Mouse (Mus musculus) adrenal gland (tissue): ENCODE data around the gene Igsf8.

Source experiments
- intact Hi-C: fragments of 180-260 bp; cut with DNase I; formaldehyde crosslinking; loops from one replicate; pipeline ENCODE4 v1.15.1; 2025

Igsf8 gene

GRCm38 (mm10) chr1:172317946-172318345, 56.5 kb downstream of the Igsf8 start:
- intact Hi-C loops: no loop called here

GRCm38 (mm10) chr1:172318424-172319035, 57.1 kb downstream of the Igsf8 start:
- intact Hi-C loops: no loop called here

GRCm38 (mm10) chr1:172319346-172319745, 57.9 kb downstream of the Igsf8 start:
- intact Hi-C loops: no loop called here

- intact Hi-C loops: loop anchor here (5.0 kb wide), 1 partner anchor 273 kb away; no protein-coding TSS in a partner anchor
These were observed 58.5 kb downstream of the Igsf8 start for GRCm38 (mm10) chr1:172319921-172320411.

GRCm38 (mm10) chr1:172322725-172323124, 61.3 kb downstream of the Igsf8 start:
- intact Hi-C loops: loop anchor here (5.0 kb wide), 1 partner anchor 275 kb away; no protein-coding TSS in a partner anchor

- intact Hi-C loops: loop anchor here (5.0 kb wide), 1 partner anchor 276 kb away; no protein-coding TSS in a partner anchor
These were observed 61.9 kb downstream of the Igsf8 start for GRCm38 (mm10) chr1:172323298-172323697.

- intact Hi-C loops: loop anchor here (5.0 kb wide), 1 partner anchor 277 kb away; no protein-coding TSS in a partner anchor
These were observed 62.4 kb downstream of the Igsf8 start for GRCm38 (mm10) chr1:172323801-172324359.

GRCm38 (mm10) chr1:172324725-172325124, 63.3 kb downstream of the Igsf8 start:
- intact Hi-C loops: loop anchor here (5.0 kb wide), 1 partner anchor 277 kb away; no protein-coding TSS in a partner anchor

GRCm38 (mm10) chr1:172325680-172326535, 64.5 kb downstream of the Igsf8 start:
- intact Hi-C loops: loop anchor here (2.0 kb wide), 2 partner anchors 31 to 39 kb away; no protein-coding TSS in a partner anchor

- intact Hi-C loops: loop anchor here (2.0 kb wide), 2 partner anchors 30 to 38 kb away; no protein-coding TSS in a partner anchor
These were observed 65.2 kb downstream of the Igsf8 start for GRCm38 (mm10) chr1:172326684-172327083.

- intact Hi-C loops: loop anchor here (2.0 kb wide), 2 partner anchors 29 to 37 kb away; no protein-coding TSS in a partner anchor
These were observed 66.0 kb downstream of the Igsf8 start for GRCm38 (mm10) chr1:172327206-172328001.

GRCm38 (mm10) chr1:172328041-172328440, 66.6 kb downstream of the Igsf8 start:
- intact Hi-C loops: no loop called here

GRCm38 (mm10) chr1:172328461-172328860, 67.0 kb downstream of the Igsf8 start:
- intact Hi-C loops: no loop called here

GRCm38 (mm10) chr1:172329131-172329530, 67.7 kb downstream of the Igsf8 start, which contains the start of gene Kcnj9:
Kcnj9 (minus strand) TSS chr1:172329318.
- intact Hi-C loops: no loop called here

GRCm38 (mm10) chr1:172329616-172330015, 68.2 kb downstream of the Igsf8 start:
- intact Hi-C loops: no loop called here

- intact Hi-C loops: no loop called here
These were observed 70.0 kb downstream of the Igsf8 start for GRCm38 (mm10) chr1:172331422-172331947.

- intact Hi-C loops: no loop called here
These were observed 71.5 kb downstream of the Igsf8 start for GRCm38 (mm10) chr1:172332925-172333324.

GRCm38 (mm10) chr1:172333512-172333911, 72.1 kb downstream of the Igsf8 start:
- intact Hi-C loops: no loop called here

GRCm38 (mm10) chr1:172335804-172336203, 74.4 kb downstream of the Igsf8 start:
- intact Hi-C loops: no loop called here
